Mouse (Mus musculus) lung, adult 2 months (tissue): Measurements from ENCODE around the gene Ruvbl2. TPM values are rescaled to one million over a fixed set of nuclear protein-coding genes. Genes with fewer than 3 reads are reported as not detected.
"Not testable (repeated sequence)": the region's sequence is repeated elsewhere in the genome, so short reads cannot be mapped to it uniquely, and the experiment has no call there.

Experiments
- DNase-seq: peaks from one replicate; pipeline ENCODE4 v3.0.0; 2022
- H3K4me1 ChIP-seq: fragments of 200-500 bp; 2 replicates; pipeline ENCODE4 v1.6.1; 2011; ENCODE audit warnings: low read length; ENCODE audit not compliant: control insufficient read depth, insufficient read depth
- H3K4me3 ChIP-seq: fragments of 200-500 bp; replicated peaks from 2 replicates; pipeline ENCODE3; 2011; ENCODE audit warnings: low read depth, mild to moderate bottlenecking, control low read depth, low read length; ENCODE audit errors: extremely low read depth
- CTCF ChIP-seq: fragments of 200-500 bp; IDR thresholded peaks from 2 replicates; pipeline ENCODE4 v1.5.1; 2011; ENCODE audit warnings: mild to moderate bottlenecking, low read length, control low read depth; ENCODE audit not compliant: insufficient read depth
- POLR2A ChIP-seq: fragments of 200-500 bp; IDR thresholded peaks from 2 replicates; pipeline ENCODE4 v1.6.1; 2011; ENCODE audit warnings: low read depth, mild to moderate bottlenecking, control low read depth, low read length, borderline replicate concordance; ENCODE audit errors: extremely low read depth
- WGBS: fragments of 180-500 bp; shearing (Covaris S2); methylation state at CpG from one replicate; pipeline ENCODE4 v1.1.7; 2018; 5-methylcytosine and 5-hydroxymethylcytosine counted together
- polyA plus RNA-seq: library from polyadenylated mRNA; depleted of rRNA; stranded (reverse); fragments of >200 nt; gene quantifications from 2 replicates; pipeline ENCODE4 v1.2.3, GENCODE M21; 2012

Ruvbl2 gene
- polyA plus RNA-seq, 1 experiment = 61.1 TPM

- WGBS = under 1% methylated on average over 114 of the region's 114 CpGs
- H3K4me1 ChIP-seq = peaks cover 2% of the 10 kb centered on the region; the same call in 1 of the 2 replicates
- TF ChIP-seq POLR2A (no peak), CTCF (no peak)
- peak; percentile 51 for DNase-seq
- H3K4me3 ChIP-seq = peak overlapping the region; percentile 39
Measured at GRCm38 (mm10) chr7:45406157-45407156, 31.4 kb downstream of the Ruvbl2 start.

DNA sequence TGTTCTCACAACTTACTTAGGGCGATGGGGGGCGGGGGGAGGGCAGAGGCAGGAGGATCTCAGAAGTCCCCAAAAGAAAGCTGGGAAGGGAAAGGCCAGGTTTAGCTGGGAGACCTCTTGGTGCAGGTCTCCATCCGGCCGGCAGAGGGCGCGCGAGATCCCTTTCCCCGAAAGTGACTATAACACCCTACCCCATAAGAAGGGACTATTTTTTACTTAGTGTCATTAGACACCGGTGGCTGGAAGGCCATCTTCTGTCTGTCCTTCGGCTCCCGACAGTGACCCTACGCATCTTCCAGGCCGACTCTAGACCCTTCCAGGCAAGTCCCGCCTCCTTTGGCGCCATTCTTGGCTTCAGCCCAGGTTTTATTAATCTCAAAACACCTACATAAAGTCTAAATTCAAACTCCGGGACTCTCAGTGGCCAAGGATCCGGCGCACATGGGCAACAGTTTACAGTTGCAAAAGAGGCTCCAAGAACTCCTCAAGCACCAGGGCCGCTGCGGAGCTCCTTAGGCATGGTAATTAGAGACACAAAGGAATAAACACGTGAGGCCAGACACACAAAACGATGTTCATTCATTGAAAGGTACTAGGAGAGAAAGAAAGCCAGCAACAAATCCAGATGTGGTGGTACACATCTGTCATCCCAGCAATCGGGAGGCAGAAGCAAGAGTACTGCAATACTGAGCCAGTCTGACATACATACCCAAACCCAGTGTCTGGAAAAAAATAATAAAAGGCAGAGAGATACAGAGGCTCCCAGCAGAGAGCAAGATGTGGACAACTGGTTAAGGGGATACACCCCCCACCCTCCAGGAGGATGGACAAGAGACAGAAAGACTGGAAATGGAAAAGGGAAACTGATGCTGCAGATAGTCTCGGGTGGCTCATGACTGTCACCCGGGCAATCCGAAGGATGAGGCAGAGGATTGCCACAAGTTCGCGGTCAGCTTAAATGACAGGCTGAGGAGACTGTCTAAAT lies 32.5 kb downstream of the Ruvbl2 start, which contains the start of gene Kcna7:
TSS of gene Kcna7 (plus strand) at position 563 of the 985 bp plus-strand sequence.
- Histone ChIP-seq H3K4me1 (peaks cover 2% of the 10 kb centered on the region; the same call in 1 of the 2 replicates), H3K4me3 (peak within 1 kb of the TSS; percentile 16)
- 8% methylated on average over 28 of the region's 28 CpGs for WGBS
- DNase-seq = peak; percentile 85
- TF ChIP-seq CTCF (peak; percentile 77), POLR2A (no peak)

- Histone ChIP-seq H3K4me1 (peaks cover 2% of the 10 kb centered on the region; the same call in 1 of the 2 replicates), H3K4me3 (no peak overlapping the region)
- 44% methylated on average over 6 of the region's 6 CpGs for WGBS
- peak; percentile 45; the same call in 1 of the 2 replicates for TF ChIP-seq CTCF
- no peak for TF ChIP-seq POLR2A
- peak; percentile 62 for DNase-seq
Measured at GRCm38 (mm10) chr7:45403532-45404261, 34.2 kb downstream of the Ruvbl2 start.

DNA sequence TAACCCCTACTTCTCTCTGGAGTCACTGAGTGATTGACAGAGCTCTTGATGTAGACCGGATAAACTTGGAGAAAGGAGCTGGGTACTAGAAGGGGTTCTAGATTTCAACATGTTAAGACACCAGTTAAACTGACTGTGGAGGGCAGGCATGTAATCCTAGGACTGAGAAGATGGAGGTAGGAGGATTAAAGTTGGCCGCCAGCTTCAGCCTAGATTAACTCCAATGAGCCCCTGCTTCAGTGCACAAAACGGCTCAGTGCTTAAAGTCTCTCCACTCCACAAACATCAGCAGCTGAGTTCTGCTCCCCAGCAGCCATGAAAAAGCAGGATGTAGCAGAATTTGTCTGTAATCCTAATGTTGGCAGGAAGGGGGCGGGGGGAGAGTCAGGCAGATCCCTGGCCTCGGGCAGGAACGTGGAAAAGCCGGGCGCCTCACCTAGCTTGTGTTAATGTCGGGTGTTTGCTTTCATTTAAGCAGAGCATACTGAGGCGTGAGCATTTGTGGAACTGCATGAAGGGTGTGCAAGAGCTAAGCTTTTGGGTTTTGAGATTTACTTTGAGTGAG lies 36.3 kb downstream of the Ruvbl2 start:
- TF ChIP-seq POLR2A (no peak), CTCF (no peak)
- DNase-seq = no peak
- WGBS = 54% methylated on average over 10 of the region's 10 CpGs
- no peak overlapping the region for H3K4me3 ChIP-seq
- peaks cover under 1% of the 10 kb centered on the region; the same call in 1 of the 2 replicates for H3K4me1 ChIP-seq

DNA sequence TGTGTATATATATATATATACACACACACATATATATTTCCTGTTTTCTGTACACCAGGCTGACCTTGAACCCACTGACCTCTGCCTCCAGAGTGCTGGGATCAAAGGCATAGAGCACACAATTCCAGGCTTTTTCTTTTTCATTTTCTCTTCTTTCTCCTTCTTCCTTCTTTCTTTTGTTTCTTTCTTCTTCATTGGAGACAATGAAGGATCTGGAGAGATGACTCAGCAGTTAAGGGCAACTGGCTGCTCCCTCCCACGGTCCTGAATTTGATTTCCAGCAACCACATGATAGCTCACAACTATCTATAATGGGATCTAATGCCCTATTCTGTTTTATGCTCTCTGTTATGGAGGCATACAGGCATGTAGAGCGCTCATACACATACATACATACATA lies 41.1 kb downstream of the Ruvbl2 start:
- Histone ChIP-seq H3K4me3 (no peak overlapping the region), H3K4me1 (peaks cover 8% of the 10 kb centered on the region)
- no peak for DNase-seq
- no peak for TF ChIP-seq POLR2A
- no peak for TF ChIP-seq CTCF
- WGBS = 61% methylated on average over 2 of the region's 2 CpGs

- under 1% methylated on average over 3 of the region's 3 CpGs for WGBS
- DNase-seq, H3K4me1 ChIP-seq: not testable (repeated sequence)
- H3K4me3 ChIP-seq = peak overlapping the region; percentile 68
Measured at GRCm38 (mm10) chr7:45396337-45396775, 41.5 kb downstream of the Ruvbl2 start.

- TF ChIP-seq CTCF = no peak
- peak; percentile 98 for TF ChIP-seq POLR2A
- DNase-seq = peak; percentile 99
- H3K4me1 ChIP-seq = peaks cover 8% of the 10 kb centered on the region
- peak within 1 kb of the TSS; percentile 68 for H3K4me3 ChIP-seq
- under 1% methylated on average over 60 of the region's 60 CpGs for WGBS
Measured at GRCm38 (mm10) chr7:45395578-45396336, 42.1 kb downstream of the Ruvbl2 start, which contains the start of gene Snrnp70. Snrnp70 (minus strand) TSS chr7:45395742.

DNA sequence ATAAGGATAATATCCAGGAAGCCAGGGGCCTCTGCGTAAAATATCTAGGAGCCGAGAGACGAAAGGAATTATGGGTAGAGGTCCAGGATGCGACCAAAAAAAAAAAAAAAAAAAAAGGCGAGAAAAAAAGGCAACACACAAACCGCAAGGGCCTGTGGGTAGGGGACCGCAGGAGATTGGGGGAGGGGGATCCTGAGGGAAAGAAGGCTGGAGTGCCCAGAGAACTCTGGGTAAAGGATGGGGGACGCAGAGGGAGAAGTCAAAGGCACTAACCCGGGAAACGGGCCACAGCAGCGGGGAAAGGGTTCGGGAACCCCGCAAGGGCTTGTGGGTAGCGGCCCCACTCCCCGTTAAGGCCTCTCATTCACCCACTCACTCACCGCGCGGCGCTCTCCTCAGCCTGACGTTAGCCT lies 42.8 kb downstream of the Ruvbl2 start:
- peaks cover 8% of the 10 kb centered on the region for H3K4me1 ChIP-seq
- WGBS = 1% methylated on average over 19 of the region's 20 CpGs
- no peak for TF ChIP-seq CTCF
- TF ChIP-seq POLR2A = no peak
- DNase-seq = no peak
- H3K4me3 ChIP-seq = peak overlapping the region; percentile 67

DNA sequence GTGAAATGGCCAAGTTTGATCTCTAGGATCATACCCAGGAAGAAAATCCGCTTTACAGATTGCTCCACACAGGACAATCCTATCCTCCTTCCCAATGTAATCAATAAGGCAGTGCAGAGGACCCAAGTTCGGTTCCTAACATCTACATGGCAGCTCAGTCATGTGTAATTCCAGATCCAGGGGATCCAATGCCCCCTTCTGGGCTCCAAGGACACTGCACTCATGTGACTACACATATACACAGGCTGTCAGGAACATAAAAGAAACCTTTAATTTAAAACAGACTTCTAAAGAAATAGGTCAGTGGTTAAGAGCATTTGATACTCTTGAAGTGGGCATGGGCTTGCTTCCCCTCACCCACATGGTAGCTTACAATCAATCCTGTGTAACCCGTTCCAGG lies 51.8 kb downstream of the Ruvbl2 start:
- no peak overlapping the region for H3K4me3 ChIP-seq
- 90% methylated on average over 3 of the region's 3 CpGs for WGBS
- no peaks in the 10 kb centered on the region for H3K4me1 ChIP-seq
- DNase-seq = no peak
- TF ChIP-seq CTCF = no peak
- no peak for TF ChIP-seq POLR2A
